Mouse (Mus musculus) granulocyte monocyte progenitor cell, adult 5-6 weeks (primary cell): ENCODE measurements around the gene Slc16a3. TPM values are rescaled to one million over a fixed set of nuclear protein-coding genes. Genes with fewer than 3 reads are reported as not detected.

Source experiments
- ATAC-seq: replicated peaks from 2 replicates; pipeline ENCODE4 v1.8.0; 2016; ENCODE audit warnings: mild to moderate bottlenecking, moderate TSS enrichment, inconsistent platforms; ENCODE audit not compliant: poor library complexity, severe bottlenecking
- total RNA-seq, 2 experiments: library from RNA; stranded (forward) in 1 of 2; stranded (reverse) in 1 of 2; fragments of 200-712, 200-1000 nt in 1 of 2; fragments of >200 nt in 1 of 2; fragmentation: Nextera tagmentation in 1 of 2; gene quantifications; 2 replicates each; pipeline ENCODE4 v1.2.3; 2014 to 2017

The Slc16a3 gene
- total RNA-seq (2014; fragmentation: Nextera tagmentation), result 5.0 and 11.3 TPM in 2 replicates
- total RNA-seq (2017), result 4.1 and 4.7 TPM in 2 replicates

- peak; percentile 71 for ATAC-seq
These were observed at the start of gene Slc16a3 for GRCm38 (mm10) chr11:120948328-120948727. Gene Slc16a3, plus strand, starts transcription at chr11:120948480.

- ATAC-seq, result no peak
These were observed 47.7 kb upstream of the Slc16a3 start for GRCm38 (mm10) chr11:120900276-120901244.

- ATAC-seq, result no peak
These were observed 46.4 kb upstream of the Slc16a3 start for GRCm38 (mm10) chr11:120901729-120902486.

- ATAC-seq, result no peak
These were observed 45.7 kb upstream of the Slc16a3 start for GRCm38 (mm10) chr11:120902487-120903142.

- ATAC-seq, result no peak
These were observed 45.0 kb upstream of the Slc16a3 start for GRCm38 (mm10) chr11:120903159-120903850.

- ATAC-seq, result no peak
These were observed 43.7 kb upstream of the Slc16a3 start for GRCm38 (mm10) chr11:120904561-120904960.

- peak; percentile 94 for ATAC-seq
These were observed 42.8 kb upstream of the Slc16a3 start for GRCm38 (mm10) chr11:120905430-120905873.

- no peak for ATAC-seq
These were observed 34.5 kb upstream of the Slc16a3 start for GRCm38 (mm10) chr11:120913796-120914195.

- peak; percentile 84 for ATAC-seq
These were observed 31.8 kb upstream of the Slc16a3 start for GRCm38 (mm10) chr11:120916477-120916876.

GRCm38 (mm10) chr11:120917756-120918155 is 30.5 kb upstream of the Slc16a3 start:
- no peak for ATAC-seq

GRCm38 (mm10) chr11:120922528-120922927 is 25.8 kb upstream of the Slc16a3 start:
- ATAC-seq, result no peak

- no peak for ATAC-seq
These were observed 19.8 kb upstream of the Slc16a3 start for GRCm38 (mm10) chr11:120928468-120928867.

GRCm38 (mm10) chr11:120931479-120931878 is 16.8 kb upstream of the Slc16a3 start:
- ATAC-seq, result no peak

GRCm38 (mm10) chr11:120932564-120933398 is 15.5 kb upstream of the Slc16a3 start, which contains the start of gene Ccdc57:
Gene Ccdc57, minus strand, starts transcription at chr11:120932872.
- peak; percentile 97 for ATAC-seq

GRCm38 (mm10) chr11:120937976-120938375 is 10.3 kb upstream of the Slc16a3 start:
- ATAC-seq, result peak; percentile 53

GRCm38 (mm10) chr11:120938795-120939194 is 9.5 kb upstream of the Slc16a3 start:
- peak; percentile 92 for ATAC-seq

GRCm38 (mm10) chr11:120939712-120940341 is 8.5 kb upstream of the Slc16a3 start:
- ATAC-seq, result peak; percentile 52

- ATAC-seq, result no peak
These were observed 7.3 kb upstream of the Slc16a3 start for GRCm38 (mm10) chr11:120940959-120941358.
